Mouse (Mus musculus) monocyte, adult 5-6 weeks (primary cell): Measurements from ENCODE around the gene Exo1. TPM values are rescaled to one million over a fixed set of nuclear protein-coding genes. Genes with fewer than 3 reads are reported as not detected.

ENCODE experiments used
- ATAC-seq: fragments of 153-309, 156-312 bp; replicated peaks from 2 replicates; pipeline ENCODE4 v1.8.0; 2017; ENCODE audit warnings: mild to moderate bottlenecking; ENCODE audit not compliant: low TSS enrichment, insufficient number of reproducible peaks, severe bottlenecking, poor library complexity, low FRiP score
- total RNA-seq: library from RNA; stranded (forward); fragments of 200-1000, 200-491, 200-594 nt; gene quantifications from 3 replicates; pipeline ENCODE4 v1.2.3, GENCODE M21; 2017

Gene Exo1
- total RNA-seq, 1 experiment from 2014 or later: 5.4 TPM

- ATAC-seq: no peak
These were observed 62.8 kb downstream of the Exo1 start for GRCm38 (mm10) chr1:175943168-175943567.

GRCm38 (mm10) chr1:175946718-175947315 lies 66.4 kb downstream of the Exo1 start:
- no peak for ATAC-seq

- ATAC-seq: no peak
These were observed 70.0 kb downstream of the Exo1 start for GRCm38 (mm10) chr1:175950421-175950820.

GRCm38 (mm10) chr1:175950851-175951250 lies 70.5 kb downstream of the Exo1 start:
- no peak for ATAC-seq

- no peak for ATAC-seq
These were observed 81.4 kb downstream of the Exo1 start for GRCm38 (mm10) chr1:175961786-175962185.

Other genes starting within 250 kb of the Exo1 start
- 0.29 to 0.78 TPM in 2 of 3 replicates, not detected in the other for gene Opn3, start 187.8 kb upstream of the Exo1 start, total RNA-seq
- gene Chml, start 187.7 kb upstream of the Exo1 start, total RNA-seq: 11.2 to 13.9 TPM (median 13.0 TPM) in 3 replicates
- not detected in 3 replicates for gene Wdr64, start 182.0 kb upstream of the Exo1 start, total RNA-seq
- gene Gm38100, start 39.7 kb downstream of the Exo1 start, total RNA-seq: not detected in 3 replicates
- gene Rbm8a2, start 98.5 kb downstream of the Exo1 start, total RNA-seq: 0.19 TPM in 1 of 3 replicates, not detected in the others